Mouse (Mus musculus): ENCODE data around the gene Thrb.

GRCm38 (mm10) chr14:17632887-17633522, 27.1 kb upstream of the Thrb start:
- TF ChIP-seq CEBPB (IDR thresholded peaks at IDR 0.05; ENCODE audit: insufficient read depth, poor library complexity, severe bottlenecking) (no peak), USF1 (IDR thresholded peaks at IDR 0.05; ENCODE audit: low read depth) (no peak), POLR2A (IDR thresholded peaks at IDR 0.05; ENCODE audit: insufficient read length, low read depth) (no peak), POLR2AphosphoS2 (IDR thresholded peaks at IDR 0.05; ENCODE audit: insufficient read length, low read depth) (no peak), MAX (IDR thresholded peaks at IDR 0.05; ENCODE audit: low read depth) (no peak)
